Mouse (Mus musculus) CD8-positive naive resting alpha-beta T cell, adult 2 months (primary cell): Measurements from ENCODE around the gene Pprc1.
A peak's percentile ranks its signal among the peaks of the same experiment; 100 is the strongest.

ENCODE experiments used
- DNase-seq, 2 experiments: peaks; one replicate each; pipeline ENCODE4 v3.0.0; 2022; ENCODE audit warnings: low read depth in 2 of 2, low spot score in 2 of 2

Gene Pprc1

GRCm38 (mm10) chr19:46032731-46033510 is 11.8 kb upstream of the Pprc1 start:
- DNase-seq = no peak

- DNase-seq = no peak
Observed at GRCm38 (mm10) chr19:46033911-46034310, 10.8 kb upstream of the Pprc1 start.

- no peak for DNase-seq
Observed at GRCm38 (mm10) chr19:46035971-46036370, 8.7 kb upstream of the Pprc1 start.

GRCm38 (mm10) chr19:46036477-46037242 is 8.0 kb upstream of the Pprc1 start:
- DNase-seq = peak in 1 of 2 experiments; percentile 25

GRCm38 (mm10) chr19:46037243-46037924 is 7.3 kb upstream of the Pprc1 start:
- DNase-seq = peak in 1 of 2 experiments; percentile 42

- DNase-seq = peak in 1 of 2 experiments; percentile 32
Observed at GRCm38 (mm10) chr19:46037925-46038850, 6.5 kb upstream of the Pprc1 start.

- no peak for DNase-seq
Observed at GRCm38 (mm10) chr19:46038851-46039260, 5.8 kb upstream of the Pprc1 start.

GRCm38 (mm10) chr19:46039478-46039877 is 5.2 kb upstream of the Pprc1 start:
- DNase-seq = peak; percentile 78 to 84

- peak; percentile 41 to 59 for DNase-seq
Observed at GRCm38 (mm10) chr19:46040149-46040902, 4.4 kb upstream of the Pprc1 start.

GRCm38 (mm10) chr19:46041299-46041932 is 3.3 kb upstream of the Pprc1 start:
- no peak for DNase-seq

- no peak for DNase-seq
Observed at GRCm38 (mm10) chr19:46041933-46042475, 2.7 kb upstream of the Pprc1 start.

- DNase-seq = peak in 1 of 2 experiments; percentile 33
Observed at GRCm38 (mm10) chr19:46042476-46043011, 2.1 kb upstream of the Pprc1 start.

GRCm38 (mm10) chr19:46043380-46043779 is 1.3 kb upstream of the Pprc1 start:
- no peak for DNase-seq

- peak; percentile 61 to 73 for DNase-seq
Observed at GRCm38 (mm10) chr19:46044993-46045695, 458 bp downstream of the Pprc1 start, which contains the start of gene Ldb1. Gene Ldb1, minus strand, starts transcription at chr19:46045214.

- peak in 1 of 2 experiments; percentile 16 for DNase-seq
Observed at GRCm38 (mm10) chr19:46045696-46046311, 1.1 kb downstream of the Pprc1 start.

GRCm38 (mm10) chr19:46046621-46047025 is 1.9 kb downstream of the Pprc1 start:
- DNase-seq = no peak

- no peak for DNase-seq
Observed at GRCm38 (mm10) chr19:46047426-46047825, 2.7 kb downstream of the Pprc1 start.

GRCm38 (mm10) chr19:46049129-46049528 is 4.4 kb downstream of the Pprc1 start:
- no peak for DNase-seq
